Mouse (Mus musculus): ENCODE results near the gene Macc1.

DNA sequence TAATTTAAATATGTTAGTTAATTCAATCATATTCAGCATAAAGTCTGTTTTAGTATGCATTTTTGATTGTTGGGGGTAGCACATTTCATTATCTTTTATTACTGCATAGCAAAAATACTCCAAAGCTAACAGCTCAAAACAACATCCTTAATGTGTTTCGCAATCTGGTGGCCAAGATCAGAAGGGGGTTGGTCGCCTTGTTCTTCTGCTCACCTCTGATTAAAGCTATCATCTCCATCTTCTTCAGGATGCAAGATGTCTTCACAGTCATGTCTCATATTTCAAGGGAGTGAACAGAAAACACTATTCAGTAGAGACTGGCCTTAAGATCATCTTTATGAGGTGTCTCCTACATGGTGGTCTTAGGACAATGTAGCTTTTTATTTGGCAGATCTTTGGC, 97.9 kb downstream of the Macc1 start:
- no peak for TF ChIP-seq POLR2A (IDR thresholded peaks at IDR 0.05; ENCODE audit: insufficient read depth, low read depth, low read length)
- TF ChIP-seq EP300 (IDR thresholded peaks at IDR 0.05; ENCODE audit: insufficient read depth, low read depth, low read length): no peak
- TF ChIP-seq CTCF (IDR thresholded peaks at IDR 0.05): no peak

Data from heart, adult 2 months (tissue).